Mouse (Mus musculus) erythroblast, embryonic 14.5 days (primary cell): ENCODE measurements around the gene Tldc1. TPM values are rescaled to one million over a fixed set of nuclear protein-coding genes. Genes with fewer than 3 reads are reported as not detected.
A peak's percentile ranks its signal among the peaks of the same experiment; 100 is the strongest.

ENCODE experiments used
- H3K27me3 ChIP-seq: 2 replicates; pipeline ENCODE4 v1.6.1; 2012; ENCODE audit warnings: inconsistent platforms; ENCODE audit not compliant: control insufficient read depth
- H3K36me3 ChIP-seq: 2 replicates; pipeline ENCODE4 v1.6.1; 2012; ENCODE audit warnings: mild to moderate bottlenecking, inconsistent platforms; ENCODE audit not compliant: control insufficient read depth
- H3K4me1 ChIP-seq: 2 replicates; pipeline ENCODE4 v1.6.1; 2012; ENCODE audit warnings: inconsistent platforms; ENCODE audit not compliant: control insufficient read depth
- H3K4me3 ChIP-seq: replicated peaks from 2 replicates; pipeline ENCODE3; 2012; ENCODE audit warnings: moderate library complexity, mild to moderate bottlenecking, inconsistent platforms
- H3K9me3 ChIP-seq: 2 replicates; pipeline ENCODE4 v1.6.1; 2012; ENCODE audit warnings: low read length, inconsistent platforms, mixed read lengths; ENCODE audit not compliant: control insufficient read depth
- GATA1 ChIP-seq: IDR thresholded peaks from 2 replicates; pipeline ENCODE4 v1.6.1; 2012; ENCODE audit warnings: low read length, inconsistent platforms, mixed read lengths
- TAL1 ChIP-seq: IDR thresholded peaks from 3 replicates; pipeline ENCODE4 v1.6.1; 2012; ENCODE audit warnings: low read length, inconsistent platforms, mixed read lengths
- polyA plus RNA-seq: library from polyadenylated mRNA; stranded (reverse); fragments of >175 nt; gene quantifications from 2 replicates; pipeline ENCODE4 v1.2.3, GENCODE M21; 2012

The Tldc1 gene
- polyA plus RNA-seq, 1 experiment = 0.09 TPM

DNA sequence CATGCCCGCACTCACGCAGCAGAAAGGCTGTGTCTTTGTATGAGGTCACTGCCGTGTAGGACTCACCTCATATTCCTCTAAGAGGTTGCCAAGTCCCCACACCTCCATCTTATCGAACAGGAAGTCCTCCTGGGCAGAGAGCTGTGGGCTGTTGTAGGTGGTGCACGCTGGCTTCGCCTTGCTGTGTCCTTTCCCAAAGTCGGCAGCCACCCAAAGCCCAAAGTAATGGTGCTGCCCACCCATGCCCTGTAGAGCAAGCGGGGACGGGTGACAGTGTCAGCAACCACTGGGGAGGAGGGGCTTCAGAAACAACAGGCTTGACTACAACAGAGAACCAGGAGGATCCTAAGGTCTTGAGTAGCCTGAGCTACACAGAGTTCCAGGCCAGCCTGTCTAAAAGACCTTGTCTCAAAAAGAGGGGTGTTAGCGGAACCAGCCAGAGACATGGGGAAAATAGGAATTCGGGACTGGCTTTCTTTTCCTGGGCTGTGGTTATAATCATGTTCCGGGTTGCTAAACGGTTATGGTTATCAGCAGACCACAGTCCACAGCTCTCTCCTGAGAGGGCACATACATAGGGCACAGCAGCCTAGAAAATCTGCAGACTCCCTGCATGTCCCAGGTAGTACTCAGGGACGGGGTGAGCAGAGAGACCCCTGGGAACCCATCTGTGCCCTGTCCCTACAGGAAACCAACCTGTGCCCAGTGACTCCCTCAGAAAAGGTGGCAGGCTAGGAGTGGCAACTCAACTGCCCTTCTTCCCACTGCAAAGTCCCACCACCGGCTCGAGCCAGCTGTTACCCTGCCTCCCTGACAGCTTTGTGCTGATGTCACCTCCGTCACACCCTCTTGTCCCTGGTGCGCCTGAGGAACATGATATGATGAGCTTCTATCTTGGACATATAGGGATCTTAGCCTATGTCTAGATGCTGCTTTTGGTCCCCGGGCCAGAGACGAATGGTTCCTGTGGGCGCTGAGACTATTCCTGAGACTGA lies 15.7 kb downstream of the Tldc1 start:
- H3K27me3 ChIP-seq = no peaks in the 10 kb centered on the region
- peaks cover 24% of the 10 kb centered on the region for H3K36me3 ChIP-seq
- H3K4me3 ChIP-seq = no peak overlapping the region
- TF ChIP-seq GATA1 (no peak), TAL1 (no peak)
- H3K4me1 ChIP-seq = peaks cover 25% of the 10 kb centered on the region
- no peaks in the 10 kb centered on the region for H3K9me3 ChIP-seq

- Histone ChIP-seq H3K27me3 (no peaks in the 10 kb centered on the region), H3K9me3 (no peaks in the 10 kb centered on the region), H3K4me1 (peaks cover 25% of the 10 kb centered on the region), H3K4me3 (no peak overlapping the region), H3K36me3 (peaks cover 20% of the 10 kb centered on the region)
- no peak for TF ChIP-seq TAL1
- no peak for TF ChIP-seq GATA1
Measured at GRCm38 (mm10) chr8:119761692-119762091, 16.5 kb downstream of the Tldc1 start.

DNA sequence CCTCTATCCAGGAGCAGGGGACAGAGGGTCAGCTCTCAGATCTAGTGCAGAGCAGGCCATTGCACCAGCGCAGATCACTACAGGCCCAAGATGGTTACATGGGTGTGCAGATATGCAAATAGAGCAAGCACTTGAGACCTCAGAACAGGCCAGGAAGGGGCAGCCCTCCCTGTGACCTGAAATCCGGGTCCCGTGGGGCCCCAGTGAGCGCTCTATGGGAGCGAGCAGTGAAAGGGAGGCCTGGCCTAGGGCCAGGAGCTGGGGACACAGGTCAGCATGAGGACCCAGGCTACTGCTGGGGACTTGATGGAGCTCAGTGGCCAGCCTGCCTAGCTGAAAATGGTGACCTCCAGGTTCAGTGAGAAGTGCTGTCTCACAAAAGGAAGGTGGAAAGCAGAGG lies 21.7 kb downstream of the Tldc1 start:
- Histone ChIP-seq H3K4me3 (no peak overlapping the region), H3K4me1 (peaks cover 9% of the 10 kb centered on the region), H3K36me3 (peaks cover 3% of the 10 kb centered on the region; the same call in 1 of the 2 replicates), H3K27me3 (no peaks in the 10 kb centered on the region; the same call in 1 of the 2 replicates), H3K9me3 (no peaks in the 10 kb centered on the region)
- TF ChIP-seq GATA1 (no peak), TAL1 (no peak)

- Histone ChIP-seq H3K9me3 (no peaks in the 10 kb centered on the region), H3K4me3 (no peak overlapping the region), H3K4me1 (peaks cover 9% of the 10 kb centered on the region), H3K36me3 (peaks cover 2% of the 10 kb centered on the region; the same call in 1 of the 2 replicates), H3K27me3 (no peaks in the 10 kb centered on the region; the same call in 1 of the 2 replicates)
- TF ChIP-seq TAL1 (no peak), GATA1 (no peak)
Measured at GRCm38 (mm10) chr8:119756147-119756461, 22.1 kb downstream of the Tldc1 start.

DNA sequence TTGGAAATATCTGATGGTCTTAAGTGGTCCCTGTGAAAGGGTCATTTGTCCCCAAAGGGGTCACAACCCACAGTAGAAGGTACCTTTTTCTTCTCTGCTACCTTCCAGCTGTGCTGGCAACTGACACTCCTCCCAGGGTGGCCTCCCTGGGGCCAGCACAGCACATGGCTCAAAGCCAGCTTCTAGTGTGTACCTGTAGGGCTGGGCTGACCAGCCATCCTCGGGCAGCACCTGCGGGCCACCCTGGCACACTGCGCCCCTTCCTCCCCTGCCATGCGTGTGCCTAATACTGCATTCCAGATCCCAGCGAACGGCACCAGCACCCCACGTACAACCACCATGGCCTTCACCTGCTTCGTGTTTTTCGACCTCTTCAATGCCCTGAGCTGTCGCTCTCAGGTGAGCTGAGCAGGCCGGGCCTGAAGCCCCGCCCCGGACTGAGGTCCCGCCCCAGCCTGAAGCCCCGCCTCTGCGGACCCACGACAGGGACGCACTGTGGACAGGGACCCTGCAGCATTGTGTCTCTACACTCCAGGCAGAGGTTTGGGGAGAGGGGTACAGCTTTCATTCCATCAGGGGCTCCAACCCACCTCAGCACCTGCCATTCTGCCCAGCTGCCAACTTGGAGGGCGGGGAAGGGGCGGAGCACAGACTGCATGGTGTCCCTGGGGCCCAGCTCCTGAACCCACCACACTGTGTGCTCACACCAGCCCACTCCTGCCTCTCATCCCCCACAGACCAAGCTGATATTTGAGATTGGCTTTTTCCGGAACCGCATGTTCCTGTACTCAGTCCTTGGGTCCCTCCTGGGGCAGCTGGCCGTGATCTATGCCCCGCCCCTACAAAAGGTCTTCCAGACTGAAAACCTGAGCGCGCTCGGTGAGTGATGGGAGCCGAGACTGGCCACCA lies 22.7 kb downstream of the Tldc1 start:
- TF ChIP-seq GATA1 = no peak
- no peak for TF ChIP-seq TAL1
- Histone ChIP-seq H3K4me3 (peak overlapping the region; percentile 45), H3K27me3 (no peaks in the 10 kb centered on the region; the same call in 1 of the 2 replicates), H3K36me3 (peaks cover under 1% of the 10 kb centered on the region; the same call in 1 of the 2 replicates), H3K9me3 (no peaks in the 10 kb centered on the region), H3K4me1 (peaks cover 9% of the 10 kb centered on the region)

DNA sequence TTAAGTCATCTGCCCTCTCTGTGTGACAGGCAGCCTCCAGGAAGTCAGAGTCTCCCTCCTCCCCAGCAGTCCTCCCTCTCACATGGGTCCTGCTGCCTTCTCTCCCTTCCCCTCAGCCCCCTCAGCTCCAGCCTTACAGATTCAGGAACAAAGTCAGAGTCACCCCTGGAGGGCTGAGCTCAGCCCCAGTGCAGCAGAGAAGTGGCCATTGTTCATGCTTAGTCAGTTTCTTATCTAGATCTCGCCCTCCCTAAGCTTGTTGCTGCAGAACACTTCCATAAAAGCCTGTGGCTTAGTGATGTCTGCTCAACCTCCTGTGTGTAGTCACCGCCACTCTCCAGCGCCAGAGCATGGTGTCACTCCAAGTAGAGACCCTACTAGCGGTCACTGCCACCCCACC lies 33.6 kb downstream of the Tldc1 start:
- H3K27me3 ChIP-seq = no peaks in the 10 kb centered on the region
- no peaks in the 10 kb centered on the region for H3K9me3 ChIP-seq
- TF ChIP-seq GATA1 (no peak), TAL1 (no peak)
- no peaks in the 10 kb centered on the region for H3K36me3 ChIP-seq
- H3K4me1 ChIP-seq = no peaks in the 10 kb centered on the region
- H3K4me3 ChIP-seq = no peak overlapping the region

DNA sequence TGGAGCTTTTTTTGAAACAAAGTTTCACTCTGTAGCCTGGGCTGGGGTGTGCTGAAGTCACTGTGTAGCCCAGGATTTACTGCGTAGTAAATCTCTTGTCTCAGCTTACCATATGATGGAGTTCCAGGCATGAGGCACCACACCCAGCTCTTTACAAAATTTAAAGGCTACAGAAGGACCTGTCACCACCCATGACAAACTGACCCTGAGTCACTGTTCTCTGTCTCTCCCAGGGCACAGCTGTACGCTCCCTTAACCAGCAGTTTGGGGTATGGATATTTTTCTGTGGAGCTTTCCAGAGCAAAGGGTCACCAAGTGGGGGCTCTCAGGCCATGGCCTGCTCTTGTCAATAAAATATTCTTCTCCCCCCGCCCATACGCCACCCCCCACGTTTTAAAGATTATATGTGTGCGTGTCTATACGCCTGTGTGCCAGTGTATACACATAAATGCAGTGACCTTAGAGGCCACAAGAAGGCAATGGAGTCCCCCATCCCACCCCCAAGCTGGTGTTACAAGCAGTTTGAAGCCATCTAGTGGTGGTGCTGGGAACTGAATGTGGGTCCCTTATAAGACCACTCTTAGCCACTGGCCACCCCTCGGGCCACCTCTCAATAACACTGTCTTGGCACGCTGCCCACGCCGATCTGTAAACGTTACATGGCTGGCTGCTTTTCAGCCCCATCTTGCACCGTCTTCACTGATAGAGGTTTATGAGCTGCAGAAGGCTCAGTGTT lies 34.8 kb downstream of the Tldc1 start:
- TF ChIP-seq GATA1 = no peak
- TF ChIP-seq TAL1 = no peak
- no peaks in the 10 kb centered on the region for H3K36me3 ChIP-seq
- H3K4me3 ChIP-seq = no peak overlapping the region
- no peaks in the 10 kb centered on the region for H3K9me3 ChIP-seq
- peaks cover 8% of the 10 kb centered on the region for H3K4me1 ChIP-seq
- H3K27me3 ChIP-seq = no peaks in the 10 kb centered on the region

DNA sequence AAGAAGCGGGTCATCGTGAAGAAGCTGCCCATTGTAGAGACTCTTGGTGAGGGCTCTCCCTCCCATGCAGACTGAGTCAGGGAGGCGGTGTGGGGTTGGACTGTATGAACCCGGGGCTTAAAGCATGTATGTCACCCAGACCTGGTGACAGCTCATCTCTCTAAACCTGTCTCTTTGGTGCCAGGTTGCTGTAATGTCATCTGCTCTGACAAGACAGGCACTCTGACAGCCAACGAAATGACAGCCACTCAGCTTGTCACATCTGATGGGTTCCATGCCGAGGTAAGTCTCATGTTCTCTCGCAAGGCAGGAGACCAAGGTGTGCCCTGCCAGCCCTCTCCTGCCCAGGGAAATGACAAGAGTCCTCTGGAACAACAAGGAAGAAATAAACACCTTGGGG lies 35.8 kb downstream of the Tldc1 start:
- Histone ChIP-seq H3K4me1 (peaks cover 11% of the 10 kb centered on the region), H3K9me3 (no peaks in the 10 kb centered on the region), H3K27me3 (no peaks in the 10 kb centered on the region), H3K4me3 (no peak overlapping the region), H3K36me3 (no peaks in the 10 kb centered on the region)
- TF ChIP-seq GATA1 (no peak), TAL1 (no peak)
